Mouse (Mus musculus) heart, adult 18-20 months (tissue): Measurements from ENCODE around the gene Unc5a. TPM values are rescaled to one million over a fixed set of nuclear protein-coding genes. Genes with fewer than 3 reads are reported as not detected.

Source experiments
- DNase-seq, 2 experiments: peaks; one replicate each; pipeline ENCODE4 v3.0.0; 2021 to 2022; ENCODE audit warnings: mixed read lengths in 1 of 2
- total RNA-seq, 2 experiments: library from RNA; stranded (reverse); gene quantifications; 2 replicates each; pipeline ENCODE4 v1.2.3; 2021

Unc5a gene
- total RNA-seq, 2 experiments from 2014 or later, result 0.42 to 0.51 TPM

DNA sequence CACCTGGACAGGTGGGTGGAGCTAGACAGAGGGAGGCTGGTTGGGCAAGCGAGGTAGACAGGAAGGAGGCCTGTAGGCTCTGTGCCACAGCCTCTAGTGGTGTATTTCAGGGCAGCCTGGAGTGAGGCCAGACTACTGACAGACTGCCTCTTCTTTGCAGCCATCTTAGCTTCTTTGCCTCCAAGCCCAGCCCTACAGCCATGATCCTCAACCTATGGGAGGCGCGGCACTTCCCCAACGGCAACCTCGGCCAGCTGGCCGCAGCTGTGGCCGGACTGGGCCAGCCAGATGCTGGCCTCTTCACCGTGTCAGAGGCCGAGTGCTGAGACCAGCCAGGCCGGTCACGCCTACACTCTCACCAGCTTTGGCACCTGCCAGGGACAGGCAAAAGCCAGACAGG lies 55.4 kb downstream of the Unc5a start:
- no peak for DNase-seq

DNA sequence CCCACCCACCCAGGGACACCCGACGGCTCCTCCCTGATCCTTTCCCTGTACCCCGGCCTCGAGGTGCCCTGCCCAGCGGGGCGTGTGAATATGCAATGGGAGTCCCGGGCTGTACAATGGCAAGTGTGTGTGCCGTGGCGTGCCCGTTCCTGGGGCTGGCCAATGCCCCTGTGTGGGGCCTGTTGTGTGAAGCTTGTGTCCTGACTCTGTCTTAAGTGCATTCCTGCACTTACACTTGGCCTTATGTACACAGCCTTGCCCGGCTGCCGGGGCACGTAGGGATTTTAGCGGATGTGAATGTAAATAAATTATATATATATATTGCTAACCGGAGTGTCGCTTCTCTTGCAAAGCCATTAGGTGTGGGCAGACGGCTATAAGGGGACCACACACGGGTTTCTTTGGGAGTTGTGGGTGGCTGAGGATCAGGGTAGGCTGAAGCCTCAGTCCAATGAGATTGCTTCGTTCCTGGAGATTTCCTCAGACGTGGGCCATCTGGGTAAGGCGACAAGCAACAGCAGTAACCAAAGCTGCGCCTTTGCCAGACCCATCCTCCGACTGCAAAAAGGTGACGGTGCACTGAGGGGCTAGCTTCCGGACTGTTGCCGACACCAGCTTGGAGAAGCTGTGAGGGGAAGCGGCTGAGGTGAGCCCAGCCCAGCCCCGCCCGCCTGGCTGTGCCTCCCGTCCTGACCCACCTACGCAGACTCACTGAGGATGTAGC lies 56.6 kb downstream of the Unc5a start:
- DNase-seq, result no peak

DNA sequence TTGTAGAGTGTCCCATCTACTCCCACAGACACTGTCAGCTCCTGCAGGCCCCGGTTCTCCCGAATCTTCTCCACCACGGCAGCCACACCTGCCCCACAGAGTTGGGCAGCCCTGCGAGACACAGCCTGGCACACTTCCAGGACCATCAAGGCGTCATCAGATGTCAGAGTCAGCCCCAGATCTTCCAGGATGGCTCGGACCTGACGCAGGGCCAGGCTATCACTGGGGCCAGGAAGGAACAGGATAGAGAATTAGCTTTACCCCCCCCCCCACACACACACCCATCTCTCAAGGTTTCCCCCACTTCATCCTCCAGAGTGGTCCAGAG lies 57.2 kb downstream of the Unc5a start:
- no peak for DNase-seq

DNA sequence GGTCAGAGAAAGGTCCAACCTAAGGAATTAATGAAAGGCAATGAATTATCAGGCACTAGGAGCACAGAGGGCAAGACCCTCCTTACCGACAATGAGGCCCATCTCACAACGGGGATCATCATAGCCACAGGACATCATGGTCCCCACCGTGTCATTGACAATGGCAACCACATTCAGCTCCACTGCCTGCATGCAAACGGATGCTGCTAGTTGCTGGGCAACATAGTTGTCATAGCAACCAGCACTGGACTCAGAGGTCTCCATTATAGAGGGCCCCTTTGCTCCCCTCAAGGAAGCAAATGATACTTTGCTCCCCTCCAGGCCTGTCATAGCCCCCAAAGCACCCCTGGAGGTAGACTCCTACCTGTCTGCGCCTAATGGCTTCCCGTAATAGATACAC lies 59.4 kb downstream of the Unc5a start:
- no peak for DNase-seq

DNA sequence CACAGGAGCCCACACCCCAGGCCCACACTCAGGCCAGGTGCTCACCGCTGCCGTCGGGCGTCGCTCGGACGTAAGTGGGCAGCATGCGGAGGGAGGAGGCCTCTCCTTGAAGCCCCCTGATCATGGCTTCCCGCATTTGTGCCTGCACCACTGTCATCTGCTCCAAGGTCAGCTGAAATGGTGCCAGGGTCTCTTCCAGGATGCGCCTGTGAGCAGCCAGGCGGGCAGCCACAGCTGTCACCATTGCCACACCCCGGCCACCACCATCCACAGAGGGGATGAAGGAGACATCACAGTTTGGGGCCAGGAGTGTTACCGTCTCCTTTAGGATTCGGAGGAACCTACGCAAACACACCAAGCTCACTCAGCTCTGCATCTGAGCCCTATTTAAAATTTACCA lies 61.9 kb downstream of the Unc5a start:
- no peak for DNase-seq

DNA sequence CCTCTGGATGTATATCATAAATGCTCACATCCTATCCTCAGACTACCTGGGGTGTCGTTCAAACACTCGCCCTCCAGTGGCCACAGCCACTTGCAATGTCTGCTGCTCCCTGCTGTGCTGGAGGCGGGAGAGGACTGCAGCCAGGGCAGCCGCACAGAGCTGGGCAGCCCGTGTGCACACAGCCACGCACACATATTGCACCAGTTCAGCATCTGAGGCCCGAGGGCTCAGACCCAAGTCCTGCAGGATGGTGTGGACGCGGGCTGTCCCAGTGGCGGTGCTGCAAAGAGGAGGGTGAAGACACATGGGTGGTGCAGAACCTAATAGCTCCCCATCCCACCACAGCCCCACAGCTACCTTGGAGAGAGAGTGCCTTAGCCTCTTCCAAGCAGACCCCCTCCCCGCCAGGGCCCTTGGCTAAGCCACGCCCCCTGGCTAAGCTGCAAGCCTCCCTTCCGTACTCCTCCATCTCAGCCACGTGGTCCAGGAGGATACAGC lies 62.8 kb downstream of the Unc5a start:
- DNase-seq, result no peak

DNA sequence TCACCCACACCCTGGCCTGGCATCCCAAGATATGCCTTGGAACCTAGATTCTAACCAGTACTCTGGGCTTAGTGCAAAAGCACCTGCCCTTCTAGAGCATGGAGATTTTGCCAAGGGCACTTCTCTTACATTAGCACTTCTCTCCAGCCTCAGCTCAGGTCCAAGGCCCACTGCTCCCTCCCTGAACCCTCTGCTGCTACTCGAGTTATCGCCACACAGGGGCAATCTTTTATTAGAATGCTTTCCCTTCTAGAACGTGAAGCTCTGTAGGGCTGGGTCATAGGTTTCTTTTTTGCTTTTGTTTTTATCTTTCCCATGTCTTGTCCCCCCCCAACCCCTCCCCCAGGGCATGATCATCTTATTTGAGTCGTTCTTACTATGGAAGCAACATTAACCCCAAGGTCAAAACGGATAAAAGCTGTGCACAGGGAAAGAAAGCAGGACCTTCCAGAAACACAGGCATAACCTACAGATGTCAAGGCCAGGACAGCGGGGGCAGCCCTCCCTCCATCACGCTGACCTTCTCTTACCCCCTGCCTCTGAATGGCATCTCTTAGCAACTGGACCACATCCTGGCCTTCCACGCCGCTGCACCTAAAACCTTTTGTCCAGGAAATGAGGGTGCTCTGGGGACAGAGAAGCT lies 64.6 kb downstream of the Unc5a start:
- DNase-seq, result no peak

DNA sequence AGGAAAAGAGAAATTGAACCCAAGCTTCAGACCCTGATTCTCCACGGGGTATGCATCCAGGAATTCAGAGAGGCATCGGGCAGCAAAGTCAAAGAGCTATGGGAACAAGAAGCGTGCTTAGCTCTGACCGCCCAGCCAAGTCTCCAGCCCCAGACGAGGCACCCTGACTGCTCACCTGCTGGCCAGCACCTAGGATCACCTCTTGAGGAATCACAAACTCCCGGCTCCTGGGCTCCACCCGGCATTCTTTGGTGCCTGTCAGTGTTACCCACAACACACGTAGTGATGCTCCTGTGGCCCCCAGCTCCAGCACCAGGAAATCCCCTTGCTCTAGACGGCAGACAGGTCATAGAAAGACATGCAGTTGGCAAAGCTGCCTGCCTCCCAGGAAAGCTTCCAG lies 65.2 kb downstream of the Unc5a start:
- DNase-seq, result no peak

DNA sequence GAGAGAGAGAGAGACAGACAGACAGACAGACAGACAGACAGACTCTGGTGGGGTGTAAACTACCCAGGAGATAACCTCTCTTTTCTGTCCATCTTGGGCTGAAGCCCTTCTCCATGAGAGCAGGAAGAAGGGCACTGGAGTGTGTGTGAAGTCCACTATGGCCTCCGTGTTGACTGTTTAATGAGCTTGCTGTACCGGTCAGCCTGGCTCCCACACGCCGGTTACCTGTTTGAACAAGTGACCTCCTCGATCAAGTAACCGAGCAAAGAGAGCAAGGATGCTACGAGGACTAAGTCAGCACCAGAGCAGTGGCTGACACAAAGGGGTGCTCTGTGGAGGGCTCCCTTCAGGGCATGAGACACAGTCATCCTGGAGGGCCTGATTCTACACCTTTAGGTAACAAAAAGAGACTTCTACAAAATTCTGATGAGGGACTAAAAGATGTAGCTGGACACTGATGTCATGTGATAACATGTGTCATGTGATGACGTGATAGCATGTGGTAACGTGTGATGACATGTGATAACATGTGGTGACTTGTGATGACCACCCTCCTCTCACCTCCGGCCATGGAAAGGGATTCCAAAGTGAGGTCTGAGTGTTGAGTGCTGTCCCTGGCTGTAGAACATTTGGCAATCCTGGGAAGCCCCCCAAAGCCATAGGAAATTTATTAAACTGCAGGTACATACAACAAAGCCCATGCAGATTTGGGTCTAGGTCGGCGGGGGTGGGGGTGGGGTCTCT lies 68.1 kb downstream of the Unc5a start:
- DNase-seq, result no peak

DNA sequence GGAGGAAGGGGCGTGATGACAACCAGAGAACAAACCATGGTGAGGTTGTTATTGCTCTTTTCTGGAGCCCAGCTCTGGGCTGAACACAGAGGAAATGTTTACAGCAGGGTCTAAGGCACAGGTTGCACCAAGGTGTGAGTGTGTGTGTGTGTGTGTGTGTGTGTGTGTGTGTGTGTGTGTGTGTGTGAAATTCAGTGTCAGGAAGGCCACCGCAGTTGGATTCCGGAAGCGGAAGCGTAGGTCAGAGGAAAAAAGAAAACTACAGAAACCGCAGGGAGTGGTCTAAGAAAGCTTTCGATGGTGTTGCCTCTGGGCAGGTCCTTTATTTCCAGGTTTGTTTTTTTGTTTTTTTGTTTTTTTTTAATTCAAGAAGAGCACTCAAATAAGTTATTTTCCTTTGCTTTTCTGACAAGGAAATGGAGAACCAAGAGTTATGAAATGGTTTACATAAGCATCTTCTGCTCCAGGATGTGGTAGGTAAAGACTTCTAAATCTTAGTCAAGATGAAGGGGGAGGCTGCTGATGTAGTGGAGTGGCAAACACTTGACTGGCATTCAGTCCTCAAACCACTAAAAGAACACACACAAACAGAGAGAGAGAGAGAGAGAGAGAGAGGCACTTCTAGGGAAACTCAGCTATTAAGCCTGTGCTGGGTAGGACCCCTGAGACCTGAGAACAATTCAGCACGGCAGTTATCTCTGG lies 68.8 kb downstream of the Unc5a start:
- DNase-seq, result no peak

DNA sequence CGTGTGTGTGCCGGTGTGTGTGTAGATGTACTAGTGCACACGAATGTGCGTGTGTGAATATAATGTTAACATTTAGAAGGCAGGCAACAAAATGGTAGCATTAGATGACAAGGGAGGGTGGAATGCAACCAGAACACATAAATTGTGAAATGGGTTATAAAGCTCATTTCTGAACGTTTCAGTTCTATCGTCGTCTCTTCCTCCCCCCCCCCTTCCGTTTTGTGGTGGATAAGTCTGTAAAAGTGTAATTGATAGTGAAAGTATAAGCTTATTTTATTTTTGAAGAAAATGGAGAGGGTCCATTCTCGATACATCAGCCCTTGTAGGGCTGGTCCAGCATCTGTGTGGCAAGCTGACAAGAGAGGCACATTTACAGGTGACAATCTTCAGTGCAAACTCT lies 69.5 kb downstream of the Unc5a start:
- DNase-seq, result no peak

DNA sequence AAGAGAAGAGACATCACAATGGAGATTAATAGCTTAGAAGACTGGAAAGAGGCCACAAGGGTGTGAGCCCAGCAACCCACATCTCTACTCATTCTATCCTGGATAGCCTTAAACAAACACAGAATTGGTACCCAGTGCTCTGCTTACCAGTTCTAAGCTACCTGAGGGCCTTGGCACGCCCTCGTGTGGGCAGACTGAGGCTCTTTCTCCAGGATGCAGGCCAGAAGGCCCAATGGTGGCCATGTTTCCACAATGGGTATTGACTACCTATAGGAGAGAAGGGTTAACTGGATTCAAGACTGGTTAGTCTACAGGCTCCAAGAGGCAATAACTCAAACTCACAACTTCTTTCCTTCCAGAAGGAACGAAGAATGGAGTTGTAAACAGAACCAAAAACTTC lies 70.0 kb downstream of the Unc5a start:
- no peak for DNase-seq

DNA sequence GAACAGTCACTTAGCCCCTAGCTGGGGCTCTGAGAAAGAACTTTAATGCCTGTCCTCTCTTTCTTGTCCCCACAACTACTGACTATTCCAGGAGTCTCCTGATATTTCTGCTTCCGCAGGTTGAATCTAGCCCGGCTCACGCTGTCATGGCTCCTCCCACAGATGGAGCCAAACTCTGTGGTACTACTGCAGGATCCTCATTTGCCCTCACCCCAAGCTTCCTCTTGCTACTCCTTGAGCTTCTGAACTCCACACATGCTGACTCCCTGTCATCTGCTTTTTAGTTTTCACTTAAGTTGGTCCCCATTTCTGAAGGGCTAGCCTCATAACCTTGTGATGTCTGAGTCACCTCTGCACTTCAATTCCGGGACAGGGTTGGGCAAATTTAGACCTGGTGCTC lies 70.8 kb downstream of the Unc5a start:
- peak in 1 of 2 experiments; percentile 13 for DNase-seq

DNA sequence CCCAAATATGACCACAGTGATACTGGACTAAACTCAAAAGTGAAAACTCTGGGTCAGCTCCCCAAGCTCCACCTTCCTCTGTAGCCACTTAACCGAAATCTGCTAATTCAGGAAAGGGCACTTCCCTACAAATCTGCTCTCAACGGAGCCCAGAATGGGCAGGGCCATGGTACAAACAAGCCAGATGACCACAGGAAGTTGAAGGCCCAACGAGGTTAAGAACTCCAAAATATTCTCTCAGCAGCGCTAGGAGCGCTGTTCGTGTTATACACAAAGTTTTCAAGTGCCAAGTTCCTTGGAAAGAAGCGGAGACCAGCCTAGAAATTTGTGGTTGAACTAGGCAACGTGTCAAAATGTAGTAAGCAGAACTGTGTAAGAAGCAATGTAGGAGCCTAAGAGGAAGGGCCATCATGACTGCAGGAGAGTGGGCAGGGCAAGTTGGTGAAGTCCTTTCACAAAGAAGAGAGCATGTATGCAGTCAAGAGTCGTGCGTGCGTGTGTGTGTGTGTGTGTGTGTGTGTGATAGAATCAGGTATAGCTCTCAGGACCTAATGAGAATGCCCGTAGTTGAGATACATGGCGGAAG lies 72.1 kb downstream of the Unc5a start, which contains the start of gene Hk3:
TSS of gene Hk3 (minus strand) at position 192 of the 586 bp plus-strand sequence.
- peak; percentile 18 to 64 for DNase-seq

DNA sequence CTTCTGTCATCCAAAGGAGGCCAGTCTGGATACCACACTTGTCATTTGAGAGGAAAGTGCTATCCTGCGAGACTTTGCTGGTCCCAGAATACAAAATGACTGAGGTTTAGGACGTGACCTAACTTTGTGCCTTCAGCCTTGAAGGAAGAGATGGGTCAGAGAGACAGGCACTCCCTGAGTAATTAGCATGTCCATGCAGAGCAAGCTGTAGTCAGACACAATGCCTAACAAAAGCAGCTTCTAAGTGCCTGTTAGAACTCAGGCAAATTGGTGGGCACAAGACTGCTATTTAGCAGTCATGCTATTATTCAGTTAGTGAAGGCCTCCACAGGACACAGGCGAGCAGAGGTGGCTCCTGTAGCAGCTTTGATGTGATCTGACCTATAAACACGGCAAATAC lies 73.0 kb downstream of the Unc5a start:
- DNase-seq, result no peak

DNA sequence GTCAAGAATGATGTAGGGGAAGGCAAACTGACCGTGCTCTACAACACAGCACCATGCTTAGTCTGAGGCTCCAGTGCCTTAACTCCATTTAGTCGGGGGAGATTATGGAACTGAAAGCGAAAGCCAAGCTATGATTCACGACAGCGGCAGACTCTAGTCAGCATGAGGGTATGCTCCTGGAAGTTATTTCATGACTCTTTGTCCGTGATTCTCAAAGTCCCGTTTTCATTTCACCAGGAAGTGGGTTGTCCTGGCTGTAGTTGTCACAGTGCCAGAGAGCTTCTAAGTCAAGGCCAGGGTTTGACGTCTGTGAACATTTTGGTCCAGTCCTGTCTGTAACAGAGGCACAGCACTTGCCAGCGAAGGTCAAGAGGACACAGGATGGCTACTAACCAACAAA lies 73.5 kb downstream of the Unc5a start:
- DNase-seq, result peak; percentile 35 to 55

DNA sequence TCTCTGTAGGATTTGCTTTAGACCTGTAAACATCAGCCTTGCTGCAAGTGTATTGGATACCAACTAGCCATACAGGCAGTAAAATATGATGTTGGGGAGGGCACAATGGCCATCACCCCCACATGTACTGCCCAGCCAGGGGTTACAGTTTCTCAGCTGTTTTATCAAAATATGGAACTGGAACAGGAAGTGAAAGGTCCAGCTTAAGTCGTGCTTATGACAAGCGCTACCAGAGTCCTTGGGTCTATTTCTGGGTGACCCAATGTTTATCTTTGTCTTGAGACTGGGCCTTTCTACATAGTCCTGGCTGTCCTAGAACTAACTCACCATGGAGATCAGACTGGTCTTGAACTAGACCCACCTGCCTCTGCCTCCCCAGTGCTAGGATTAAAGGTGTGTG lies 75.0 kb downstream of the Unc5a start:
- no peak for DNase-seq

DNA sequence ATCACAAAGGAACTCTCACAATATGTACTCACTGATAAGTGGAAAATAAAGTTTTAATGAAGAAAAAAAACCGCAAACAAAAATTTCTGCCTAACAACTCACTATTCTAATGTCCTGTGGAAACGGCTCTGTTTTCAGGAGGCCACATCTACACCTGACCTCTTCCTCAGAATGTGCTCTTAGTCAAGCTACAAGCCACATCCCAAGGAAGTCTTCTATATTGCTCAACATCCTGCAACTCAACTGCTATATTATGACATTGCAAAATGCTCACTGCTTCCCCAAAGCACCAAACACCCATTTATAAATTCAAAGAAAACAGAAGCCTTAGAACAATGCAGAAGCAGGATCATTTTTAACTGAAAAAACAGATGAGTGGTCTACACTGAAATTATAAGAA lies 90.8 kb downstream of the Unc5a start:
- DNase-seq, result no peak

DNA sequence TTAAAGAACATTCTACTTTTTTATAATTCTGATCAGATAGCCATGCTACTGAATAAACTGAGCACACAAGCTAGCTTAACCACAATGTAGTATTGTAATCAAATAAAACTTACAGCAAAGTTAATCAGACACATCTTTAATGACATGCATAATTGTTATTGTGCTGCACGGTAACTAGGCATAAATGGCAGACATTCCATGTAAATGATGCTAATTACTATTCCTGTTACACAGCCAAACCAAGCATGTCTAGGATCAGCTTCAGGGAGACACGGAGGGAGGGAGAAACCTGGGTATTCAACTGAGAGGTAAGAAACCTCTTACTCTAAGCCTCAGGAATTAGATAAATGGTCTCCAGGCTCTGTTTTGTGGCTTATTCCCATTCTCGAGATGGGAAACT lies 98.5 kb downstream of the Unc5a start:
- no peak for DNase-seq
